Mouse (Mus musculus): Measurements from ENCODE around the gene Sipa1. TPM values are rescaled to one million over a fixed set of nuclear protein-coding genes. Genes with fewer than 3 reads are reported as not detected.
A peak's percentile ranks its signal among the peaks of the same experiment; 100 is the strongest.

Gene Sipa1
- polyA plus RNA-seq, 1 experiment, result 134 TPM

GRCm38 (mm10) chr19:5608707-5609106, 54.8 kb downstream of the Sipa1 start:
- H3K36me3 ChIP-seq (replicated peaks; ENCODE audit: low read length), result peaks cover 54% of the 10 kb centered on the region
- H3K4me1 ChIP-seq, result peaks cover 87% of the 10 kb centered on the region
- TF ChIP-seq GATA1 (IDR thresholded peaks at IDR 0.05; ENCODE audit: borderline replicate concordance, low read length) (no peak), FLI1 (IDR thresholded peaks at IDR 0.05; ENCODE audit: low read length) (no peak)
- H3K9me3 ChIP-seq, result no peaks in the 10 kb centered on the region
- no peaks in the 10 kb centered on the region for H3K27me3 ChIP-seq (replicated peaks)
- peak overlapping the region; percentile 96 for H3K4me3 ChIP-seq (replicated peaks)

GRCm38 (mm10) chr19:5607705-5608410, 55.6 kb downstream of the Sipa1 start:
- Histone ChIP-seq H3K4me3 (replicated peaks) (no peak overlapping the region), H3K36me3 (replicated peaks; ENCODE audit: low read length) (peaks cover 62% of the 10 kb centered on the region), H3K27me3 (replicated peaks) (no peaks in the 10 kb centered on the region), H3K9me3 (no peaks in the 10 kb centered on the region), H3K4me1 (peaks cover 87% of the 10 kb centered on the region)
- no peak for TF ChIP-seq FLI1 (IDR thresholded peaks at IDR 0.05; ENCODE audit: low read length)
- TF ChIP-seq GATA1 (IDR thresholded peaks at IDR 0.05; ENCODE audit: borderline replicate concordance, low read length), result no peak

GRCm38 (mm10) chr19:5606196-5606595, 57.3 kb downstream of the Sipa1 start:
- peaks cover 90% of the 10 kb centered on the region for H3K4me1 ChIP-seq
- no peaks in the 10 kb centered on the region for H3K27me3 ChIP-seq (replicated peaks)
- H3K4me3 ChIP-seq (replicated peaks), result no peak overlapping the region
- TF ChIP-seq GATA1 (IDR thresholded peaks at IDR 0.05; ENCODE audit: borderline replicate concordance, low read length), result no peak
- TF ChIP-seq FLI1 (IDR thresholded peaks at IDR 0.05; ENCODE audit: low read length), result no peak
- H3K36me3 ChIP-seq (replicated peaks; ENCODE audit: low read length), result peaks cover 66% of the 10 kb centered on the region
- no peaks in the 10 kb centered on the region for H3K9me3 ChIP-seq

- Histone ChIP-seq H3K9me3 (no peaks in the 10 kb centered on the region), H3K4me3 (replicated peaks) (no peak overlapping the region), H3K4me1 (peaks cover 87% of the 10 kb centered on the region), H3K36me3 (replicated peaks; ENCODE audit: low read length) (peaks cover 66% of the 10 kb centered on the region), H3K27me3 (replicated peaks) (no peaks in the 10 kb centered on the region)
- no peak for TF ChIP-seq GATA1 (IDR thresholded peaks at IDR 0.05; ENCODE audit: borderline replicate concordance, low read length)
- TF ChIP-seq FLI1 (IDR thresholded peaks at IDR 0.05; ENCODE audit: low read length), result no peak
Observed at GRCm38 (mm10) chr19:5605126-5605525, 58.4 kb downstream of the Sipa1 start.

GRCm38 (mm10) chr19:5603664-5604063, 59.8 kb downstream of the Sipa1 start:
- Histone ChIP-seq H3K36me3 (replicated peaks; ENCODE audit: low read length) (peaks cover 62% of the 10 kb centered on the region), H3K9me3 (no peaks in the 10 kb centered on the region), H3K27me3 (replicated peaks) (no peaks in the 10 kb centered on the region), H3K4me3 (replicated peaks) (peak overlapping the region; percentile 94), H3K4me1 (peaks cover 88% of the 10 kb centered on the region)
- no peak for TF ChIP-seq GATA1 (IDR thresholded peaks at IDR 0.05; ENCODE audit: borderline replicate concordance, low read length)
- no peak for TF ChIP-seq FLI1 (IDR thresholded peaks at IDR 0.05; ENCODE audit: low read length)

GRCm38 (mm10) chr19:5601752-5602541, 61.6 kb downstream of the Sipa1 start, which contains the start of gene Rnaseh2c:
Gene Rnaseh2c (plus strand): TSS chr19:5601873.
- no peak for TF ChIP-seq GATA1 (IDR thresholded peaks at IDR 0.05; ENCODE audit: borderline replicate concordance, low read length)
- TF ChIP-seq FLI1 (IDR thresholded peaks at IDR 0.05; ENCODE audit: low read length), result no peak
- Histone ChIP-seq H3K4me1 (peaks cover 82% of the 10 kb centered on the region), H3K27me3 (replicated peaks) (peaks cover 1% of the 10 kb centered on the region), H3K4me3 (replicated peaks) (peak within 1 kb of the TSS; percentile 94), H3K9me3 (no peaks in the 10 kb centered on the region), H3K36me3 (replicated peaks; ENCODE audit: low read length) (peaks cover 45% of the 10 kb centered on the region)

Other genes starting within 250 kb of the Sipa1 start
- gene Drap1, start 238.7 kb downstream of the Sipa1 start, polyA plus RNA-seq (2012; ENCODE audit: insufficient read depth, low replicate concordance), result 369 and 449 TPM in 2 replicates
- 100 and 136 TPM in 2 replicates for gene AI837181, start 238.6 kb downstream of the Sipa1 start, polyA plus RNA-seq (2012; ENCODE audit: insufficient read depth, low replicate concordance)
- gene Fosl1, start 216.2 kb downstream of the Sipa1 start, polyA plus RNA-seq (2012; ENCODE audit: insufficient read depth, low replicate concordance), result 4.3 TPM in 1 of 2 replicates, not detected in the other
- 4.9 and 12.3 TPM in 2 replicates for gene Ccdc85b, start 205.8 kb downstream of the Sipa1 start, polyA plus RNA-seq (2012; ENCODE audit: insufficient read depth, low replicate concordance)
- 25.9 and 134 TPM in 2 replicates for gene Fibp, start 203.1 kb downstream of the Sipa1 start, polyA plus RNA-seq (2012; ENCODE audit: insufficient read depth, low replicate concordance)
- not detected in 2 replicates for gene Ctsw, start 195.2 kb downstream of the Sipa1 start, polyA plus RNA-seq (2012; ENCODE audit: insufficient read depth, low replicate concordance)
- gene Efemp2, start 189.8 kb downstream of the Sipa1 start, polyA plus RNA-seq (2012; ENCODE audit: insufficient read depth, low replicate concordance), result 2.0 TPM in 1 of 2 replicates, not detected in the other
- gene Mus81, start 175.3 kb downstream of the Sipa1 start, polyA plus RNA-seq (2012; ENCODE audit: insufficient read depth, low replicate concordance), result 40.1 and 41.1 TPM in 2 replicates
- 2,588 and 4,768 TPM in 2 replicates for gene Cfl1, start 173.3 kb downstream of the Sipa1 start, polyA plus RNA-seq (2012; ENCODE audit: insufficient read depth, low replicate concordance)
- gene 1700020D05Rik, start 159.9 kb downstream of the Sipa1 start, polyA plus RNA-seq (2012; ENCODE audit: insufficient read depth, low replicate concordance), result not detected in 2 replicates
- gene Snx32, start 153.2 kb downstream of the Sipa1 start, polyA plus RNA-seq (2012; ENCODE audit: insufficient read depth, low replicate concordance), result 3.6 and 4.0 TPM in 2 replicates
- not detected in 2 replicates for gene Ovol1, start 103.1 kb downstream of the Sipa1 start, polyA plus RNA-seq (2012; ENCODE audit: insufficient read depth, low replicate concordance)
- gene Ap5b1, start 95.7 kb downstream of the Sipa1 start, polyA plus RNA-seq (2012; ENCODE audit: insufficient read depth, low replicate concordance), result 23.7 and 35.2 TPM in 2 replicates
- 356 and 520 TPM in 2 replicates for gene Rnaseh2c, start 61.8 kb downstream of the Sipa1 start, polyA plus RNA-seq (2012; ENCODE audit: insufficient read depth, low replicate concordance)
- gene Kat5, start 53.5 kb downstream of the Sipa1 start, polyA plus RNA-seq (2012; ENCODE audit: insufficient read depth, low replicate concordance), result 26.7 and 57.5 TPM in 2 replicates
- gene Rela, start 26.2 kb downstream of the Sipa1 start, polyA plus RNA-seq (2012; ENCODE audit: insufficient read depth, low replicate concordance), result 105 and 119 TPM in 2 replicates
- 156 and 158 TPM in 2 replicates for gene Map3k11, start 25.0 kb upstream of the Sipa1 start, polyA plus RNA-seq (2012; ENCODE audit: insufficient read depth, low replicate concordance)
- gene Pcnx3, start 25.2 kb upstream of the Sipa1 start, polyA plus RNA-seq (2012; ENCODE audit: insufficient read depth, low replicate concordance), result 161 and 607 TPM in 2 replicates
- gene Kcnk7, start 40.7 kb upstream of the Sipa1 start, polyA plus RNA-seq (2012; ENCODE audit: insufficient read depth, low replicate concordance), result not detected in 2 replicates
- gene Ehbp1l1, start 62.6 kb upstream of the Sipa1 start, polyA plus RNA-seq (2012; ENCODE audit: insufficient read depth, low replicate concordance), result 203 and 207 TPM in 2 replicates
- 84.3 and 173 TPM in 2 replicates for gene Fam89b, start 65.9 kb upstream of the Sipa1 start, polyA plus RNA-seq (2012; ENCODE audit: insufficient read depth, low replicate concordance)
- 1.3 and 7.9 TPM in 2 replicates for gene Ltbp3, start 77.2 kb upstream of the Sipa1 start, polyA plus RNA-seq (2012; ENCODE audit: insufficient read depth, low replicate concordance)
- 30.0 and 71.8 TPM in 2 replicates for gene Scyl1, start 107.7 kb upstream of the Sipa1 start, polyA plus RNA-seq (2012; ENCODE audit: insufficient read depth, low replicate concordance)
- gene Frmd8, start 211.6 kb upstream of the Sipa1 start, polyA plus RNA-seq (2012; ENCODE audit: insufficient read depth, low replicate concordance), result 28.5 and 57.6 TPM in 2 replicates
- gene Slc25a45, start 214.1 kb upstream of the Sipa1 start, polyA plus RNA-seq (2012; ENCODE audit: insufficient read depth, low replicate concordance), result 3.6 and 6.9 TPM in 2 replicates
- 0.57 and 1.3 TPM in 2 replicates for gene Tigd3, start 230.4 kb upstream of the Sipa1 start, polyA plus RNA-seq (2012; ENCODE audit: insufficient read depth, low replicate concordance)
- gene Dpf2, start 249.3 kb upstream of the Sipa1 start, polyA plus RNA-seq (2012; ENCODE audit: insufficient read depth, low replicate concordance), result 23.0 and 44.7 TPM in 2 replicates